19 mouse cellular contexts compared by ENCODE assay signal in genomic region chr6:136884766-136885165, GRCm38 (mm10). TPM values are rescaled to one million over a fixed set of nuclear protein-coding genes. Genes with fewer than 3 reads are reported as not detected.
DNase-seq lines count a peak whose midpoint lies in the region; ATAC-seq and TF ChIP-seq lines count a peak whose summit lies in the region.
"Not testable (repeated sequence)": the region's sequence is repeated elsewhere in the genome, so short reads cannot be mapped to it uniquely, and the experiment has no call there.
"Had no signal": no experiment of that assay in that cellular context is flagged by ENCODE, and none has a peak within 500 bp of the region (broad histone marks: within the 10 kb centered on the region; RNA-seq: fewer than 3 reads in every experiment).

No protein-coding gene starts in this region.

- peaks cover 19% of the 10 kb centered on the region; the same call in 1 of the 2 replicates for H3K4me1 ChIP-seq in kidney, embryonic 16.5 days (ENCODE audit: insufficient read depth, low read length)
- H3K4me1 ChIP-seq in liver, adult 2 months (ENCODE audit: control insufficient read depth, insufficient read depth, low read length) = not testable (repeated sequence)

- not testable (repeated sequence) for H3K9ac ChIP-seq in kidney, embryonic 16.5 days (replicated peaks; ENCODE audit: low read length); liver, adult 2 months (ENCODE audit: low read depth, low read length)

- peak; percentile 47 for DNase-seq in kidney, adult 11 months
- DNase-seq in kidney, adult 9 months = peak; percentile 46
- DNase-seq in kidney, postnatal 10 days = peak; percentile 49
- peak; percentile 19 for DNase-seq in liver, adult 2 months (ENCODE audit: extremely low read depth, low read depth, low spot score)

- not testable (repeated sequence) for TF ChIP-seq CTCF in liver, adult 2 months (IDR thresholded peaks at IDR 0.05; ENCODE audit: low read depth, low read length)

- peak; percentile 43; the same call in 1 of the 2 replicates for ATAC-seq in kidney, embryonic 16.5 days (ENCODE audit: low FRiP score, low TSS enrichment)

- WGBS in kidney, embryonic 16.5 days = 19% methylated on average over 1 of the region's 1 CpGs
- WGBS in liver, adult 2 months = 36% methylated on average over 1 of the region's 1 CpGs

- H3K9me3 ChIP-seq in kidney, embryonic 16.5 days (ENCODE audit: low read length) = not testable (repeated sequence)

- not testable (repeated sequence) for TF ChIP-seq POLR2A in liver, adult 2 months (IDR thresholded peaks at IDR 0.05; ENCODE audit: extremely low read depth, insufficient read depth, low read length)

- not testable (repeated sequence) for H3K4me2 ChIP-seq in kidney, embryonic 16.5 days (replicated peaks; ENCODE audit: low read depth, low read length)

- not testable (repeated sequence) for H3K27me3 ChIP-seq in kidney, embryonic 16.5 days (ENCODE audit: insufficient read depth, low read length); liver, adult 2 months (ENCODE audit: control insufficient read depth, insufficient read depth, low read length)

- H3K79me2 ChIP-seq in liver, adult 2 months (ENCODE audit: control insufficient read depth, insufficient read depth, low read length) = not testable (repeated sequence)

- H3K36me3 ChIP-seq in kidney, embryonic 16.5 days (ENCODE audit: insufficient read depth, low read length); liver, adult 2 months (ENCODE audit: control insufficient read depth, insufficient read depth, low read length): not testable (repeated sequence)

- not testable (repeated sequence) for H3K4me3 ChIP-seq in kidney, embryonic 16.5 days (ENCODE audit: low read length); liver, adult 2 months (ENCODE audit: insufficient read depth, low read depth, low read length)

- not testable (repeated sequence) for H3K27ac ChIP-seq in kidney, embryonic 16.5 days (ENCODE audit: low read length); liver, adult 2 months (replicated peaks; ENCODE audit: insufficient read depth, low read depth, low read length)

RNA-seq across cellular contexts. Expression of gene Mgp, which starts 9.1 kb away (rescaled TPM):
- 226 and 274 TPM in 2 replicates for polyA plus RNA-seq in kidney, embryonic 16.5 days (2015; fragmentation: Nextera tagmentation; extraction: Ambion mirVana)
- 10.0 and 10.9 TPM in 2 replicates for total RNA-seq in liver, adult 2 months (2014; rRNA removed)
- polyA plus RNA-seq in liver, adult 2 months (2012; rRNA removed) = 7.3 and 11.9 TPM in 2 replicates
- total RNA-seq: CH12.LX had no signal
- polyA plus RNA-seq: activated CD4-positive, CD25-positive, alpha-beta regulatory T cell, adult 4 months; CD4-positive, CD25-positive, alpha-beta regulatory T cell, adult 4 months; G1E had no signal

RNA-seq across cellular contexts. Expression of gene Art4, which starts 27.2 kb away (rescaled TPM):
- 5.6 and 6.4 TPM in 2 replicates for polyA plus RNA-seq in kidney, embryonic 16.5 days (2015; fragmentation: Nextera tagmentation; extraction: Ambion mirVana)
- total RNA-seq in liver, adult 2 months (2014; rRNA removed) = 1.8 and 1.9 TPM in 2 replicates
- polyA plus RNA-seq in liver, adult 2 months (2012; rRNA removed) = 0.93 and 1.1 TPM in 2 replicates
- polyA plus RNA-seq: Patski had no signal

RNA-seq across cellular contexts. Expression of gene Erp27, which starts 37.2 kb away (rescaled TPM):
- polyA plus RNA-seq in kidney, embryonic 16.5 days (2015; fragmentation: Nextera tagmentation; extraction: Ambion mirVana) = 0.22 and 0.23 TPM in 2 replicates
- total RNA-seq in liver, adult 2 months (2014; rRNA removed) = 0.40 and 1.8 TPM in 2 replicates
- 0.37 and 0.55 TPM in 2 replicates for polyA plus RNA-seq in liver, adult 2 months (2012; rRNA removed)
- total RNA-seq: adrenal gland, adult 18-20 months; adrenal gland, postnatal 14 days had no signal
- polyA plus RNA-seq: embryonic facial prominence, embryonic 10.5 days; forebrain, embryonic 11.5 days; G1E had no signal

RNA-seq across cellular contexts. Expression of gene Pde6h, which starts 38.9 kb away (rescaled TPM):
- 0.49 and 0.55 TPM in 2 replicates for polyA plus RNA-seq in kidney, embryonic 16.5 days (2015; fragmentation: Nextera tagmentation; extraction: Ambion mirVana)
- total RNA-seq in liver, adult 2 months (2014; rRNA removed) = under 0.01 and 0.07 TPM in 2 replicates
- polyA plus RNA-seq in liver, adult 2 months (2012; rRNA removed) = 0.05 TPM in 1 of 2 replicates, not detected in the other
- total RNA-seq: adrenal gland, adult 18-20 months; adrenal gland, postnatal 36 days had no signal
- polyA plus RNA-seq: embryonic facial prominence, embryonic 10.5 days; embryonic facial prominence, embryonic 12.5 days; embryonic facial prominence, embryonic 14.5 days; forebrain, embryonic 11.5 days; forebrain, embryonic 13.5 days; forebrain, embryonic 15.5 days; G1E had no signal

RNA-seq across cellular contexts. Expression of gene Smco3, which starts 49.5 kb away (rescaled TPM):
- polyA plus RNA-seq in kidney, embryonic 16.5 days (2015; fragmentation: Nextera tagmentation; extraction: Ambion mirVana) = 2.4 and 2.5 TPM in 2 replicates
- total RNA-seq in liver, adult 2 months (2014; rRNA removed) = 0.07 TPM in 1 of 2 replicates, not detected in the other
- not detected in 2 replicates for polyA plus RNA-seq in liver, adult 2 months (2012; rRNA removed)
- polyA plus RNA-seq: activated CD4-positive, CD25-positive, alpha-beta regulatory T cell, adult 4 months; CD4-positive, CD25-positive, alpha-beta regulatory T cell, adult 4 months; embryonic facial prominence, embryonic 10.5 days; forebrain, embryonic 11.5 days; forebrain, embryonic 13.5 days; forebrain, embryonic 15.5 days; G1E had no signal

Comparison
In these comparisons a context has a peak if more than half of its experiments do, and no peak if none do; other contexts are left out.
1. RNA of gene Mgp, which starts 9.1 kb away (polyA plus RNA-seq): 226 to 274 TPM in kidney, embryonic 16.5 days; 7.3 to 11.9 TPM in liver, adult 2 months; every median in the first group is over 10 times any median in the second.
2. Peak in every context shown above with its lines, with median percentiles within 50 percentile points of each other: DNase-seq.